Mouse (Mus musculus) sigmoid colon, adult 10 weeks (tissue): ENCODE measurements around the gene Il27ra. TPM values are rescaled to one million over a fixed set of nuclear protein-coding genes. Genes with fewer than 3 reads are reported as not detected.

Experiments
- polyA plus RNA-seq: library from polyadenylated mRNA; stranded (reverse); fragments of 350-450 nt; fragmentation: Illumina TruSeq; extraction: RNeasy Lipid Tissue Mini Kit (QIAGEN cat#74804); gene quantifications from one replicate; pipeline ENCODE4 v1.2.3, GENCODE M21; 2014; ENCODE audit warnings: low read depth, low replicate concordance

Gene Il27ra
- 0.13 TPM for polyA plus RNA-seq

GRCm38 (mm10) chr8:84042066-84042947 is at the start of gene Il27ra:
Il27ra (minus strand) TSS chr8:84042589.

GRCm38 (mm10) chr8:84066291-84066930 is 24.0 kb upstream of the Il27ra start, which contains the start of gene Rfx1:
Rfx1 (plus strand) TSS chr8:84066834.

GRCm38 (mm10) chr8:84065037-84065436 is 22.6 kb upstream of the Il27ra start, which contains the start of gene Gm10643:
Gm10643 (minus strand) TSS chr8:84065137.

GRCm38 (mm10) chr8:84044900-84045299 is 2.5 kb upstream of the Il27ra start, which contains the start of gene Rln3:
Rln3 (minus strand) TSS chr8:84045000.

GRCm38 (mm10) chr8:84021096-84021495 is 21.3 kb downstream of the Il27ra start, which contains the start of gene Palm3:
Palm3 (plus strand) TSS chr8:84021471.

GRCm38 (mm10) chr8:84011705-84012498 is 30.5 kb downstream of the Il27ra start, which contains the start of gene 2210011C24Rik:
2210011C24Rik (minus strand) TSS chr8:84012171.

GRCm38 (mm10) chr8:84001281-84002000 is 40.9 kb downstream of the Il27ra start, which contains the start of gene 1700067K01Rik:
1700067K01Rik (plus strand) TSS chr8:84001502.

GRCm38 (mm10) chr8:83997511-83998141 is 44.8 kb downstream of the Il27ra start, which contains the start of gene Samd1:
Samd1 (plus strand) TSS chr8:83997672.

Other genes starting within 250 kb of the Il27ra start
- 1.6 TPM for gene Adgrl1, start 142.5 kb downstream of the Il27ra start, polyA plus RNA-seq
- not detected for gene Gm10644, start 87.4 kb downstream of the Il27ra start, polyA plus RNA-seq
- 4.7 TPM for gene Asf1b, start 87.1 kb downstream of the Il27ra start, polyA plus RNA-seq
- 16.0 TPM for gene Prkaca, start 69.6 kb downstream of the Il27ra start, polyA plus RNA-seq
- gene Samd1, start 44.9 kb downstream of the Il27ra start, polyA plus RNA-seq = 4.5 TPM
- not detected for gene 1700067K01Rik, start 41.1 kb downstream of the Il27ra start, polyA plus RNA-seq
- 10.3 TPM for gene 2210011C24Rik, start 30.4 kb downstream of the Il27ra start, polyA plus RNA-seq
- 0.16 TPM for gene Palm3, start 21.1 kb downstream of the Il27ra start, polyA plus RNA-seq
- gene Rln3, start 2.4 kb upstream of the Il27ra start, polyA plus RNA-seq = not detected
- 2.2 TPM for gene Gm10643, start 22.5 kb upstream of the Il27ra start, polyA plus RNA-seq
- 1.6 TPM for gene Rfx1, start 24.2 kb upstream of the Il27ra start, polyA plus RNA-seq
- gene Dcaf15, start 62.2 kb upstream of the Il27ra start, polyA plus RNA-seq = 4.3 TPM
- gene Podnl1, start 83.4 kb upstream of the Il27ra start, polyA plus RNA-seq = not detected
- gene Cc2d1a, start 105.3 kb upstream of the Il27ra start, polyA plus RNA-seq = 0.47 TPM
- gene 4930432K21Rik, start 105.4 kb upstream of the Il27ra start, polyA plus RNA-seq = not detected
- gene Nanos3, start 142.6 kb upstream of the Il27ra start, polyA plus RNA-seq = not detected
- gene Zswim4, start 194.5 kb upstream of the Il27ra start, polyA plus RNA-seq = 0.25 TPM
- 1.8 TPM for gene D8Ertd738e, start 207.1 kb upstream of the Il27ra start, polyA plus RNA-seq
- 6.0 TPM for gene Mri1, start 214.7 kb upstream of the Il27ra start, polyA plus RNA-seq
- 1.6 TPM for gene Ccdc130, start 227.8 kb upstream of the Il27ra start, polyA plus RNA-seq